Mouse (Mus musculus) lung, adult 2 months (tissue): Measurements from ENCODE around the gene Pld3. TPM values are rescaled to one million over a fixed set of nuclear protein-coding genes. Genes with fewer than 3 reads are reported as not detected.
A peak's percentile ranks its signal among the peaks of the same experiment; 100 is the strongest.

ENCODE experiments used
- DNase-seq: peaks from one replicate; pipeline ENCODE4 v3.0.0; 2022
- H3K4me1 ChIP-seq: fragments of 200-500 bp; 2 replicates; pipeline ENCODE4 v1.6.1; 2011; ENCODE audit warnings: low read length; ENCODE audit not compliant: control insufficient read depth, insufficient read depth
- H3K4me3 ChIP-seq: fragments of 200-500 bp; replicated peaks from 2 replicates; pipeline ENCODE3; 2011; ENCODE audit warnings: low read depth, mild to moderate bottlenecking, control low read depth, low read length; ENCODE audit errors: extremely low read depth
- CTCF ChIP-seq: fragments of 200-500 bp; IDR thresholded peaks from 2 replicates; pipeline ENCODE4 v1.5.1; 2011; ENCODE audit warnings: mild to moderate bottlenecking, low read length, control low read depth; ENCODE audit not compliant: insufficient read depth
- POLR2A ChIP-seq: fragments of 200-500 bp; IDR thresholded peaks from 2 replicates; pipeline ENCODE4 v1.6.1; 2011; ENCODE audit warnings: low read depth, mild to moderate bottlenecking, control low read depth, low read length, borderline replicate concordance; ENCODE audit errors: extremely low read depth
- WGBS: fragments of 180-500 bp; shearing (Covaris S2); methylation state at CpG from one replicate; pipeline ENCODE4 v1.1.7; 2018; 5-methylcytosine and 5-hydroxymethylcytosine counted together
- polyA plus RNA-seq: library from polyadenylated mRNA; depleted of rRNA; stranded (reverse); fragments of >200 nt; gene quantifications from 2 replicates; pipeline ENCODE4 v1.2.3, GENCODE M21; 2012

Gene Pld3
- polyA plus RNA-seq, 1 experiment: 180 TPM

- no peak overlapping the region for H3K4me3 ChIP-seq
- no peak for DNase-seq
- H3K4me1 ChIP-seq: no peaks in the 10 kb centered on the region
- 91% methylated on average over 3 of the region's 3 CpGs for WGBS
- TF ChIP-seq CTCF (no peak), POLR2A (no peak)
Measured at GRCm38 (mm10) chr7:27530937-27531336, 22.1 kb downstream of the Pld3 start.

GRCm38 (mm10) chr7:27529070-27529469, 23.9 kb downstream of the Pld3 start:
- no peak for TF ChIP-seq CTCF
- TF ChIP-seq POLR2A: no peak
- DNase-seq: no peak
- WGBS: 83% methylated on average over 21 of the region's 21 CpGs
- Histone ChIP-seq H3K4me3 (no peak overlapping the region), H3K4me1 (no peaks in the 10 kb centered on the region)

GRCm38 (mm10) chr7:27526039-27526827, 26.8 kb downstream of the Pld3 start:
- no peak overlapping the region for H3K4me3 ChIP-seq
- 15% methylated on average over 10 of the region's 10 CpGs for WGBS
- DNase-seq: peak; percentile 77
- no peaks in the 10 kb centered on the region for H3K4me1 ChIP-seq
- TF ChIP-seq CTCF (peak; percentile 94), POLR2A (no peak)

- Histone ChIP-seq H3K4me3 (no peak overlapping the region), H3K4me1 (0 out of 2 replicates have a peak, but pooled peaks cover 3% of the 10 kb centered on the region)
- DNase-seq: no peak
- TF ChIP-seq CTCF (no peak), POLR2A (no peak)
- 93% methylated on average over 13 of the region's 13 CpGs for WGBS
Measured at GRCm38 (mm10) chr7:27523805-27524204, 29.2 kb downstream of the Pld3 start.

GRCm38 (mm10) chr7:27522967-27523366, 30.1 kb downstream of the Pld3 start, which contains the start of gene Hipk4:
Gene Hipk4, plus strand, starts transcription at chr7:27523267.
- 0 out of 2 replicates have a peak, but pooled peaks cover 3% of the 10 kb centered on the region for H3K4me1 ChIP-seq
- no peak for DNase-seq
- no peak within 1 kb of the TSS for H3K4me3 ChIP-seq
- WGBS: 61% methylated on average over 5 of the region's 5 CpGs
- TF ChIP-seq CTCF (no peak), POLR2A (no peak)

GRCm38 (mm10) chr7:27520599-27520998, 32.4 kb downstream of the Pld3 start:
- no peak for TF ChIP-seq CTCF
- TF ChIP-seq POLR2A: no peak
- 0 out of 2 replicates have a peak, but pooled peaks cover 3% of the 10 kb centered on the region for H3K4me1 ChIP-seq
- no peak overlapping the region for H3K4me3 ChIP-seq
- 17% methylated on average over 1 of the region's 1 CpGs for WGBS
- no peak for DNase-seq

- DNase-seq: no peak
- 0 out of 2 replicates have a peak, but pooled peaks cover 3% of the 10 kb centered on the region for H3K4me1 ChIP-seq
- no peak overlapping the region for H3K4me3 ChIP-seq
- no peak for TF ChIP-seq POLR2A
- no peak for TF ChIP-seq CTCF
Measured at GRCm38 (mm10) chr7:27520104-27520503, 32.9 kb downstream of the Pld3 start.

GRCm38 (mm10) chr7:27518314-27518713, 34.7 kb downstream of the Pld3 start:
- TF ChIP-seq POLR2A (no peak), CTCF (no peak)
- Histone ChIP-seq H3K4me1 (0 out of 2 replicates have a peak, but pooled peaks cover 3% of the 10 kb centered on the region), H3K4me3 (no peak overlapping the region)
- 92% methylated on average over 9 of the region's 9 CpGs for WGBS
- no peak for DNase-seq

GRCm38 (mm10) chr7:27514961-27515360, 38.1 kb downstream of the Pld3 start:
- WGBS: 67% methylated on average over 9 of the region's 9 CpGs
- no peak for DNase-seq
- Histone ChIP-seq H3K4me1 (no peaks in the 10 kb centered on the region), H3K4me3 (no peak overlapping the region)
- TF ChIP-seq POLR2A (no peak), CTCF (no peak)

- TF ChIP-seq CTCF: no peak
- no peak for TF ChIP-seq POLR2A
- WGBS: 97% methylated on average over 2 of the region's 2 CpGs
- no peaks in the 10 kb centered on the region for H3K4me1 ChIP-seq
- H3K4me3 ChIP-seq: no peak overlapping the region
- no peak for DNase-seq
Measured at GRCm38 (mm10) chr7:27510809-27511208, 42.2 kb downstream of the Pld3 start.
